Mouse (Mus musculus) kidney, embryonic 14.5 days (tissue): Measurements from ENCODE around the gene Rad51b. TPM values are rescaled to one million over a fixed set of nuclear protein-coding genes. Genes with fewer than 3 reads are reported as not detected.

ENCODE experiments used
- ATAC-seq: fragments of 200-750 bp; cut with Nextera tagmentation; 2 replicates; pipeline ENCODE4 v1.8.0; 2017; ENCODE audit warnings: moderate number of reproducible peaks, mild to moderate bottlenecking, moderate TSS enrichment, moderate library complexity; ENCODE audit not compliant: low FRiP score, low TSS enrichment
- H3K27ac ChIP-seq: fragments of 300-500 bp; sonication (generic); 2 replicates; pipeline ENCODE4 v1.5.1; 2014; ENCODE audit warnings: low read depth, mild to moderate bottlenecking, low read length, moderate library complexity, mixed read lengths
- H3K27me3 ChIP-seq: fragments of 300-500 bp; sonication (generic); 2 replicates; pipeline ENCODE4 v1.6.1; 2014; ENCODE audit warnings: mild to moderate bottlenecking, low read length; ENCODE audit not compliant: control insufficient read depth, insufficient read depth
- H3K36me3 ChIP-seq: fragments of 300-500 bp; sonication (generic); 2 replicates; pipeline ENCODE4 v1.6.1; 2014; ENCODE audit warnings: low read length, mixed read lengths; ENCODE audit not compliant: control insufficient read depth, insufficient read depth
- H3K4me1 ChIP-seq: fragments of 300-500 bp; sonication (generic); 2 replicates; pipeline ENCODE4 v1.6.1; 2014; ENCODE audit warnings: low read length, mixed read lengths; ENCODE audit not compliant: control insufficient read depth, insufficient read depth
- H3K4me2 ChIP-seq: fragments of 300-500 bp; sonication (generic); replicated peaks from 2 replicates; pipeline ENCODE4 v1.6.1; 2014; ENCODE audit warnings: low read depth, mild to moderate bottlenecking, low read length
- H3K4me3 ChIP-seq: fragments of 300-500 bp; sonication (generic); 2 replicates; pipeline ENCODE4 v1.5.1; 2014; ENCODE audit warnings: mild to moderate bottlenecking, low read length
- H3K9ac ChIP-seq: fragments of 300-500 bp; sonication (generic); 2 replicates; pipeline ENCODE4 v1.6.1; 2014; ENCODE audit warnings: low read depth, mild to moderate bottlenecking, low read length, moderate library complexity
- H3K9me3 ChIP-seq: fragments of 300-500 bp; sonication (generic); 2 replicates; pipeline ENCODE4 v1.6.1; 2016; ENCODE audit warnings: low read length; ENCODE audit not compliant: control insufficient read depth
- WGBS: fragments of 180-500 bp; shearing (Covaris S2); extraction: QIAGEN DNeasy Blood & Tissue Kit; methylation state at CpG from one replicate; pipeline ENCODE4 v1.1.7; 2014; 5-methylcytosine and 5-hydroxymethylcytosine counted together
- polyA plus RNA-seq: library from polyadenylated mRNA; unstranded; fragments of >200 nt; fragmentation: Nextera tagmentation; extraction: Ambion mirVana; gene quantifications from 2 replicates; pipeline ENCODE4 v1.2.1, GENCODE M21; 2014

The Rad51b gene
- polyA plus RNA-seq, 1 experiment from 2014 or later = 7.2 TPM

- H3K27me3 ChIP-seq = no peaks in the 10 kb centered on the region
- no peak for ATAC-seq
- H3K9ac ChIP-seq = no peak overlapping the region
- no peak overlapping the region for H3K4me2 ChIP-seq
- 34% methylated on average over 8 of the region's 8 CpGs for WGBS
- no peak overlapping the region for H3K4me3 ChIP-seq
- 0 out of 2 replicates have a peak, but pooled peaks cover 4% of the 10 kb centered on the region for H3K9me3 ChIP-seq
- peaks cover 10% of the 10 kb centered on the region; the same call in 1 of the 2 replicates for H3K4me1 ChIP-seq
- H3K27ac ChIP-seq = no peak overlapping the region
- H3K36me3 ChIP-seq = no peaks in the 10 kb centered on the region
These were observed 228.8 kb downstream of the Rad51b start for GRCm38 (mm10) chr12:79525872-79526271.

DNA sequence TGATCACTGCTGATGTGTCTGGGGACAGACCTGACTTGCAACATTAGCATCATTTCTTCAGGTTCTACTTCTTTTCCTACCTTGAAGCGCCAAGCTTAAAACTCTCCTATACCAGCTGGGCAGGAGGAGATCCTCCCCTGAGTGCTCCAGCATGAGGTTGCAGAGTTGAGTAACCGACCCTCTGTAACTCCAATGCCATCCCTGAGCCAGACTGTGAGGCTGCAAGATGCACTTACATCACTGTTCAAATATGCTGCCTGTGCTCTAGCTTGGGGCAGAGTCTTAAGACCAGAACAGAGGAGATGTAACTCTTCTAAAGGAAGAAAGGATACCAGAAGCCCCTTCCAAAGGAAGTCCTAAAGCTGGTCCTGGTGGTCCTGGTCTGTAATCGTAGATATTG lies 230.1 kb downstream of the Rad51b start:
- Histone ChIP-seq H3K4me2 (no peak overlapping the region), H3K36me3 (no peaks in the 10 kb centered on the region), H3K4me1 (peaks cover 19% of the 10 kb centered on the region), H3K9me3 (0 out of 2 replicates have a peak, but pooled peaks cover 4% of the 10 kb centered on the region), H3K9ac (no peak overlapping the region), H3K27ac (no peak overlapping the region), H3K27me3 (no peaks in the 10 kb centered on the region), H3K4me3 (no peak overlapping the region)
- no peak for ATAC-seq
- WGBS = 80% methylated on average over 3 of the region's 3 CpGs

DNA sequence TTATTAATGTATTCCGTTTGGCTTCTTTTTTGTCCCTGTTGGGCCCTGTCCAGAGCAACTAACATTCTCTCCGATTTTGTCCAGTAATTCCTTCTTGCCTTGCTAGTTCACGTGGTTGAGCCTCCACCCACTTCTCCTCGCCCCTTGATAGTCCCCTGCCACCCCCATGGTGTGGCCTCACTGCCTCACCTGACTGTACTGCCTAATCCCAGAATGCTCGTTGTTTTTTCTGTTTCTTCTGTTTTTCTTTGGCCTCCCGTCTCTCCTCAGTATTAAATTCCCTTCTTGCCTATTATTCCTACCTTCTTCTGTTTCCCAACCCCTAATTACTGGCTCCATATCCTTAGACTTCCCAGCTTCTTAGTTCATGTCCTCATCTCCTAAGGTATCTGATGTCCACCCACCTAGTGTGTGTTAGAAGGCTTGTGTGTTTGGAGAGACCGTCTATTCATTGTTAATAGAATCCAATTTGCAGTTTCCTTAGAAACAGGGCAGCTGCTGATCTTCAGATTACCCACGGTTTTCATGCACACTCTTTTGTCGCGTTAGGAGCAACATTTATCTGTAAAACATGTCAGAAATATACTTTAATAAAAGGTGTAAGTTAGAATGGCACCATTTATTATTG lies 233.3 kb downstream of the Rad51b start:
- peaks cover 23% of the 10 kb centered on the region for H3K4me1 ChIP-seq
- H3K27ac ChIP-seq = peak overlapping the region; percentile 7; the same call in 1 of the 2 replicates
- no peaks in the 10 kb centered on the region for H3K27me3 ChIP-seq
- H3K4me2 ChIP-seq = no peak overlapping the region
- no peak for ATAC-seq
- H3K9ac ChIP-seq = no peak overlapping the region
- no peak overlapping the region for H3K4me3 ChIP-seq
- WGBS = 50% methylated on average over 10 of the region's 10 CpGs
- H3K36me3 ChIP-seq = no peaks in the 10 kb centered on the region
- H3K9me3 ChIP-seq = 0 out of 2 replicates have a peak, but pooled peaks cover 4% of the 10 kb centered on the region

DNA sequence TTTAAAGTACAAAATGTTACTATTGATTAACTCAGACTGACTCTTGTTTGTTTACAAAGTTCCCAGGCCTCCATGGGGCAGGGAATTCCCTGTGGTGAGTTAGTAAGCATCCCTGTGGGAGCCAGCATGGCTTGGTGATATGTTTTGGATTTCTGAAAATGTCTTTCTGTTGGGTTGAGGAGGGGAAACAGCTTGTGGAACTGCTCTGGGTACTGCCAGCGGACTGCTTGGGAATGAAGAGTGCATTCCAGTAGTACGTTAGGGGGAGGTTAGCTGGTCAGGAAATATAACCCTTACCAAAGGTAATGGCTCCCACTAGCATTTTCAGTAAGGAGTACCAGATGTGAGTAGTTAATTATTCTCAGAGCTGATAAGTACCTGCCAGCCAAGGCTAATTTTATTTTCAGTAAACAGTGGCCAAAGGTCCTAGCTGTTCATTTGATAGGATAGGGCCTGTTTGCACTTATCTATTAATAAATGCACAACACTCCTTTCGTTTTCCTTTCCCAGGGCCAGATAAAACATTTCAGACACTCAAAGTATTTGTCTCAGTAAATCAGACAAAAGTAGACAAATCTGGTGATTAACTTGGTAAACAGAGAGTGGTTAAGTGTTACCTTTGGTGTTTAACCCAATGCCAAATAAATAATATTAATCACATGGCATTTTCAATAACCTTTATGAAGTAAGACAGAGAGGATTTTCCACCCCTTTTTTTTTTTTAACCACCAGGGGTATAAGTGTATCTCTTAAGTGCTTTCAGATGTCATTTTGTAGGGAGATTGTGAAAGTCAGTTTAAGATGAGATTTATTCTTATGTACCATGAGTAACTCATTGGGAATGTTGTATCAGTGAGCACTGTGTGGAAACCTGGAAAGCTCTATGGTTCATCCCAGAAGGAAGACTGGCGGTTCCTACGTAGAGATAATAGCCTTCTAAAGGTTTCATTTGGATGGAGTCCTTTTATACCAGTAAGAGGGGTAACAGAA lies 235.0 kb downstream of the Rad51b start:
- Histone ChIP-seq H3K27ac (peak overlapping the region; percentile 73; the same call in 1 of the 2 replicates), H3K27me3 (no peaks in the 10 kb centered on the region), H3K36me3 (no peaks in the 10 kb centered on the region), H3K9me3 (0 out of 2 replicates have a peak, but pooled peaks cover 4% of the 10 kb centered on the region), H3K9ac (no peak overlapping the region), H3K4me3 (no peak overlapping the region), H3K4me1 (peaks cover 32% of the 10 kb centered on the region), H3K4me2 (no peak overlapping the region)
- 42% methylated on average over 5 of the region's 5 CpGs for WGBS
- no peak for ATAC-seq

DNA sequence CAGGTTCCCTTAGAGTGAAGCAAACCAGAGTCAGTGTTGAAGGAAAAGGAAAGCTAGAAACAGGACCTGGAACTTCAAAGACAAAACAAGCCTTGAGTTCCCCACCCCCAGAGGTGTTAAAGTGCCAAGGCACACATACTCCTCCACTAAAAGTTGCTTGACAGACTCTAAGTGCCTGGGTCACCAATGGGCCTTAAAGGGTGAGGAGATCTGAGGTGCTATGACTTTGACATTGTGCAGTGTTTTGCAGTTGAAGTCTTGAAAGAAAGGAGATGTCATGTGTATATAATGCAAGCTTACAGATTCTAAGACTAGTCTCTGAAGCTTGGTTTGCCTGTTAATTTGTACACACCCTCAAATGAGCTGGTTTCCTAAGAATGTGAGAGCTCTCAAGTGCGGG lies 237.7 kb downstream of the Rad51b start:
- peaks cover 32% of the 10 kb centered on the region for H3K4me1 ChIP-seq
- WGBS = 68% methylated on average over 1 of the region's 1 CpGs

DNA sequence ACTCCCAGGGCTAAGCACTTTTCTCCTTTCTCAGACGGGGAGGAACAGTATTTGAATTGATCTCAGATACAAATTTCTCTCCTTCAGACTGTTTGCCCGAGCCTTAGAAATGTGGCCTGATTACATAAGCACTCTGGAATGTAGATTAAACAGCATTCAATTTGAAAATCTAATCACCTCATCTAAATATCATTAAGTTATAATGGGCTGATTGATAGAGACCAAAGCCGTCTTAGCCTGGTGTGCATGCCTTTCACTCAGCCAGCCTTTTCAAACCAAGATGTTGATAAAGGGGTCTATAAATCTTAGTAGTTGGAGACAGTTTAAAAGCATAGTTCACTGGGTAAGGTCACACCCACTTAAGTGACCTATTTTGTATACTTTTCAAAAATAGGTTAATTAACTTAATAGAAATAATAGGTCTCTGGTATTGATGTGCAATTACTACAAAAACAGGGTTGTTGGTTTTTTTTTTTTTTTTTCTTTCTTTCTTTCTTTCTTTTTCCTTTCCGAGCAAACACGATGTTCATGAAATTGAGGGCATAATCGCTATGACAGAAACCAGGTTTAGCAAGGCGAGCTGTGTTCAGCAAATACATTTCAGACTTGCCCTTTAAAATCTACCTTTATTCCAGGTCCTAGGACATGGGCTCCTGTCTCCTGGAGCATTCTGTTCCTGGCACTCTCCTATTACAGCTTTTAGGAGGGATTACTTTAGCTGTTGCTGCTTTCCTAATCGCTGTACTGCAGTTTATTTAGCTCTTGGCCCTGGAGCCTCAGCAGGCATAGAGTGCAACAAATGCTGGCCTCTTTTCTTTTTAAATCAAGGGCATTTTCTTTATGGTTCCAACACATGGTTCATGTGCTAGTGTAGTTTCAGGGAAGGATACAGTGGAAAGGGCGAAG lies 238.7 kb downstream of the Rad51b start:
- Histone ChIP-seq H3K27ac (peak overlapping the region; percentile 73; the same call in 1 of the 2 replicates), H3K4me3 (no peak overlapping the region), H3K36me3 (no peaks in the 10 kb centered on the region), H3K4me1 (peaks cover 28% of the 10 kb centered on the region), H3K9me3 (no peaks in the 10 kb centered on the region), H3K4me2 (no peak overlapping the region), H3K9ac (no peak overlapping the region), H3K27me3 (no peaks in the 10 kb centered on the region)
- WGBS = 37% methylated on average over 9 of the region's 9 CpGs
- ATAC-seq = peak; percentile 44; the same call in 1 of the 2 replicates

More for the DNA sequence above, 237.7 kb downstream of the Rad51b start:
- Histone ChIP-seq H3K36me3 (no peaks in the 10 kb centered on the region), H3K4me3 (no peak overlapping the region), H3K27me3 (no peaks in the 10 kb centered on the region), H3K9ac (no peak overlapping the region), H3K9me3 (no peaks in the 10 kb centered on the region), H3K27ac (no peak overlapping the region; the same call in 1 of the 2 replicates), H3K4me2 (no peak overlapping the region)
- ATAC-seq = no peak

- no peak for ATAC-seq
- Histone ChIP-seq H3K36me3 (no peaks in the 10 kb centered on the region), H3K4me1 (peaks cover 16% of the 10 kb centered on the region; the same call in 1 of the 2 replicates), H3K9me3 (no peaks in the 10 kb centered on the region), H3K9ac (no peak overlapping the region), H3K27me3 (no peaks in the 10 kb centered on the region), H3K4me3 (no peak overlapping the region), H3K4me2 (no peak overlapping the region), H3K27ac (no peak overlapping the region)
- WGBS = 45% methylated on average over 5 of the region's 5 CpGs
These were observed 243.1 kb downstream of the Rad51b start for GRCm38 (mm10) chr12:79540176-79540575.

DNA sequence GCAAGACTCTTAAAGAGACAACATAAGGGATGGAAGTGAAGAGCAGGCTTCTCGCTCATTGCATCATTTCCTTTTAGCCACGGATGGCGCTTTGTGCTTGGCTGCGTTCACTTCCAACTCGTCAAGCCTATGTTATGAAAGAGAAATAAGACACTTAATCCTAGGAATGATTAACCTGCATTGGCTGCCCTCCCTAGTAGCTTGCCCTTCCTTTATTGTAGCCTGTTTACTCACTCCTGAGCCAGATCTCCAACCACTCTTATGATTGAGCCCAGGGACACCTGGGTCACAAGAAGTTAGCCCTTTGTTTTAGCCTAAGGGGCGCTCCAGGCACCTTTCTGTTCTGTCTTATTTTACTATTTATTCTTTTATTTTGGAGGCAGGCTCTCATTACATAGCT lies 244.5 kb downstream of the Rad51b start:
- Histone ChIP-seq H3K9me3 (no peaks in the 10 kb centered on the region), H3K9ac (no peak overlapping the region), H3K36me3 (no peaks in the 10 kb centered on the region), H3K4me1 (0 out of 2 replicates have a peak, but pooled peaks cover 5% of the 10 kb centered on the region), H3K27ac (peak overlapping the region; percentile 47; the same call in 1 of the 2 replicates), H3K4me3 (no peak overlapping the region), H3K27me3 (no peaks in the 10 kb centered on the region), H3K4me2 (no peak overlapping the region)
- WGBS = 67% methylated on average over 6 of the region's 6 CpGs
- peak; percentile 60; the same call in 1 of the 2 replicates for ATAC-seq
